Mouse (Mus musculus): ENCODE results near the gene Slc35b2. TPM values are rescaled to one million over a fixed set of nuclear protein-coding genes. Genes with fewer than 3 reads are reported as not detected.

The Slc35b2 gene
- total and polyA plus RNA-seq, 3 experiments: 57.2 to 101 (median 73.9) TPM

DNA sequence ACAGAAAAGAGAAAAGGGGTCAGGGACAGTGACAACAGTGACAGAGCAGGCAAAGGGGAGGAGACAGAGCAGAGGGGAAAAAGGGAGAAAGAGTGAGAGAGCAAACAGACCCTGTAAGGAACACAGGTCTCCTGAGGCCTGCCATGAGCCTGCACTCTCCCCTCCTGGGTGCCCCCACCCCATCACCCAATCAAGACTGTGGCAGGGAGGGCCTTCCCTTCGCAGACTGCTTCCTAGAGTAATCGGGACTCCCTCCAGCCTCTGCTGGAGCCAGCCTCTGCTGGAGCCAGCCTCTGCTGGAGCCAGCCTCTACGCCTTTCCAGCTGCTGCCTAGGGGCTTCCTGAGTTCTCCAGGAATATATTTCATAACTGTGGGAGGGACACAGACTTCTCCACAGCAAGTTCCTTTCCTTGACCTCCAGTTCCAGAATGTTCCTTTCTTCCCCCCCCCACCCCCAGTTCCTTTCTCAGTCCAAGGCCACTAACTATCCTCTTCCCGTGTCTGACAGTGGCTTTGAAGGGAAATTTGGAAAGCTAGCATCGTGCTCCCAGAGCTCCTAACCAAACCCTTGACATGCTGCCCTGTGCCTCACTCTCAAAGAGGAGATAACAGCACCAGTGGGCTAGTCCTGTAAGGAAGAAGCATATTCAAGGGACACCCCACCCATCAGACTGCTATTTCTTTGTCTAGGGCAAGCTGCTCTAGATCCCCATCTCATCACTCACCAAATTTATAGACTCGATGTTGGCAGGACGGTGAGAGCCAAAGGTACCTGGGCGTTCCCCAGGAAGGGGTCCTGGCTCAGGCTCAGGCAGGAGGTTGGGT, 29.1 kb downstream of the Slc35b2 start:
- in situ Hi-C loops (cut with MboI; ENCODE audit: low pct_ligation_motif_present, low pct_unique_long_range_greater_than_20kb, low sequenced_read_pairs) (no loop called here), dilution Hi-C loops (cut with MboI; ENCODE audit: extremely low pct_ligation_motif_present, extremely low pct_unique_long_range_greater_than_20kb, low sequenced_read_pairs) (no loop called here)
- Histone ChIP-seq H3K4me2 (ENCODE audit: insufficient read depth, low read depth, poor library complexity, severe bottlenecking) (no peak overlapping the region), H3K27me3 (replicated peaks) (no peaks in the 10 kb centered on the region), H3K79me2 (replicated peaks; ENCODE audit: control insufficient read depth, extremely low read depth, insufficient read depth, poor library complexity, severe bottlenecking) (0 out of 2 replicates have a peak, but pooled peaks cover 3% of the 10 kb centered on the region), H3K4me3 (replicated peaks in 1 of 3; ENCODE audit: low read depth in 2 of 3, low read length in 2 of 3, poor library complexity in 1 of 3) (no peak overlapping the region), H3K27ac (ENCODE audit: insufficient read depth, low read depth) (no peak overlapping the region), H3K9ac (ENCODE audit: insufficient read depth, low read depth) (no peak overlapping the region), H3K9me3 (replicated peaks; ENCODE audit: low read length) (no peaks in the 10 kb centered on the region), H3K4me1 (ENCODE audit: control insufficient read depth in 1 of 2, insufficient read depth in 2 of 2) (peaks cover 22 to 56% of the 10 kb centered on the region in 2 experiments), H3K36me3 (replicated peaks in 1 of 2; ENCODE audit: control insufficient read depth in 1 of 2, insufficient read depth in 1 of 2, low read length in 1 of 2) (peaks cover 17 to 40% of the 10 kb centered on the region in 2 experiments)
- no peak for DNase-seq (ENCODE audit: extremely low read depth)
- TF ChIP-seq HCFC1 (IDR thresholded peaks at IDR 0.05; ENCODE audit: low read depth, low read length) (no peak), RCOR1 (conservative IDR thresholded peaks at IDR 0.05; ENCODE audit: low read depth, low read length) (no peak), KAT2A (IDR thresholded peaks at IDR 0.05; ENCODE audit: insufficient replicate concordance, low read length) (no peak)

DNA sequence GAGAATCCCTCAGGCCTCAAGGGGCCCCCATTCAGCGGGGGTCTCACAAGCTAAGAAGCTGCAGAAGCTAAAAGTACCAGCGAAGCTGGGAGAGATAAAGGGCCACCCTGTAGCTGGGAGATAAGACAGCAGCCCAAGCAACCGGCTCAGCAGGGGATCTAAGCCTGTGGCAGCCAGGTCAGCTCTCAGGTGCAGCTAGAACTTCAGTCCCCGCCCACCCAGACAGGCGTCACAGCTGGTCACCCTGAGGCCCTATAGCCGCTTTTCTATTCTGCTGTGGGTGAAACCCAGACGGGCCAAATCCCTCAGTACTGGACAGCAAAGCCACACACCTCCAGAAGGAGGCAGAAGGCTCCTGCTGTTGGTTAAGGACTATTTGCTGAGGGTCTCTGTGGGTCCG, 29.8 kb downstream of the Slc35b2 start:
- Histone ChIP-seq H3K4me1 (ENCODE audit: control insufficient read depth in 1 of 2, insufficient read depth in 2 of 2) (peaks cover 22 to 62% of the 10 kb centered on the region in 2 experiments), H3K27me3 (replicated peaks) (no peaks in the 10 kb centered on the region), H3K79me2 (replicated peaks; ENCODE audit: control insufficient read depth, extremely low read depth, insufficient read depth, poor library complexity, severe bottlenecking) (0 out of 2 replicates have a peak, but pooled peaks cover 3% of the 10 kb centered on the region), H3K27ac (ENCODE audit: insufficient read depth, low read depth) (no peak overlapping the region), H3K4me2 (ENCODE audit: insufficient read depth, low read depth, poor library complexity, severe bottlenecking) (peak overlapping the region; percentile 72), H3K9me3 (replicated peaks; ENCODE audit: low read length) (no peaks in the 10 kb centered on the region), H3K9ac (ENCODE audit: insufficient read depth, low read depth) (no peak overlapping the region), H3K4me3 (replicated peaks in 1 of 3; ENCODE audit: low read depth in 2 of 3, low read length in 2 of 3, poor library complexity in 1 of 3) (no peak overlapping the region), H3K36me3 (replicated peaks in 1 of 2; ENCODE audit: control insufficient read depth in 1 of 2, insufficient read depth in 1 of 2, low read length in 1 of 2) (peaks cover 16 to 34% of the 10 kb centered on the region in 2 experiments)
- dilution Hi-C loops (cut with MboI; ENCODE audit: extremely low pct_ligation_motif_present, extremely low pct_unique_long_range_greater_than_20kb, low sequenced_read_pairs): no loop called here
- DNase-seq (ENCODE audit: extremely low read depth): no peak
- TF ChIP-seq CHD2 (IDR thresholded peaks at IDR 0.05; ENCODE audit: low read length) (no peak), MAZ (IDR thresholded peaks at IDR 0.05; ENCODE audit: low read depth, low read length) (no peak), CTCF (conservative IDR thresholded peaks at IDR 0.05 in 1 of 2, IDR thresholded peaks at IDR 0.05 in 1 of 2; ENCODE audit: low read depth in 2 of 2, low read length in 2 of 2) (peak in 1 of 2 experiments; percentile 48; a peak in 2 of 4 replicates), RAD21 (IDR thresholded peaks at IDR 0.05; ENCODE audit: low read depth, low read length) (peak; percentile 25), BHLHE40 (IDR thresholded peaks at IDR 0.05; ENCODE audit: low read depth, low read length) (no peak), USF2 (conservative IDR thresholded peaks at IDR 0.05; ENCODE audit: low read depth, low read length) (no peak), NRF1 (IDR thresholded peaks at IDR 0.05; ENCODE audit: low read depth, low read length) (no peak), MAFK (IDR thresholded peaks at IDR 0.05; ENCODE audit: insufficient replicate concordance, low read length) (no peak), UBTF (IDR thresholded peaks at IDR 0.05; ENCODE audit: low read depth, low read length) (no peak), E2F4 (IDR thresholded peaks at IDR 0.05; ENCODE audit: insufficient replicate concordance, low read depth, low read length) (no peak), SMC3 (IDR thresholded peaks at IDR 0.05; ENCODE audit: low read depth, low read length) (peak; percentile 25), ZNF384 (IDR thresholded peaks at IDR 0.05; ENCODE audit: low read depth, low read length) (no peak), SIN3A (IDR thresholded peaks at IDR 0.05; ENCODE audit: low read length) (no peak), HCFC1 (IDR thresholded peaks at IDR 0.05; ENCODE audit: low read depth, low read length) (no peak), TBP (conservative IDR thresholded peaks at IDR 0.05; ENCODE audit: low read depth, low read length) (no peak)
- in situ Hi-C loops (cut with MboI; ENCODE audit: low pct_ligation_motif_present, low pct_unique_long_range_greater_than_20kb, low sequenced_read_pairs): no loop called here

All from CH12.LX (cell line).